Mouse (Mus musculus): ENCODE data around the gene Calcoco1.
"Not testable (repeated sequence)": the region's sequence is repeated elsewhere in the genome, so short reads cannot be mapped to it uniquely, and the experiment has no call there.

Gene Calcoco1

DNA sequence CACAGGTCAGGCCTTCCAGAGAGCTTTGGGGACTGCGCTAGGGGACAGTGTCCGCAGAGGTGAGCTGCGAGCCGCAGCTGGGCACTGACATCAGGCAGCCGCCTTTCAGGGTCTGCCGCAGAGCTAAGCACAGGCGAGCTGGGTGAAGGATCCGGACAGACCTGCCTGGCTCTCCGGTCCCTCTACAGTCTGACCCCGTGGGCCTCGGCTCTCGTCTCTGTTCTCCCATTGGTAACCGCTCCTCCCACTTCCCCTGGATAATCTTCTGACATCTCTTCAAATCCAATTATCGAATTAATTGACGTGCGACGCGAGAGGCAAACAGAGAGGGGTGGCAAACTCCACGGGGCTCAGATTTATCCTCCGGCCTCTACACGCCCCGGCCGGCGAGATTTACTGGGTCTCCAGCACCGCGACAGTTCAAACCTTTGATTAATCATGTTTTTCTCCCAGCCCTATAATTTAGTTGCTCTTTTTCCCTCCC lies 29.6 kb downstream of the Calcoco1 start:
- no peak for DNase-seq (ENCODE audit: low spot score)

DNA sequence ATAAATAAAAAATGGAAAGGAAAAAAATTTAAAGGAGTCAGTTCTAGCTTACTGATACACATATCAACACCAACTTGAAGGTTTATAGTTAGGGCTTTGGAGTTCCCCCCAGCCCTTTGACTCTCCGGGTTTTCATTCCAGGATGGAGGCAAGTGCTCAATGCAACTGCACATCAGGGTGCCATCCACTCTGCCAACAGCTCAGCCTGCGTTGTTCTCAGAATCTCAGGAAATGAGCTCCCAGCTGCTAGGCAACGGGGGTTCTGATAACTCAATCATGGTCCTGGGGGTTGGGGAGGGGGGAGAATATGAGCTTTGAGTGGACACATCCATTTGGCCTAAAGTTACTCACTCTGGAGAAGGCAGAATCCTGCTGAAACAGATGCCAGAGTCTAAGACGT lies 36.2 kb downstream of the Calcoco1 start:
- DNase-seq (ENCODE audit: low spot score) = no peak

DNA sequence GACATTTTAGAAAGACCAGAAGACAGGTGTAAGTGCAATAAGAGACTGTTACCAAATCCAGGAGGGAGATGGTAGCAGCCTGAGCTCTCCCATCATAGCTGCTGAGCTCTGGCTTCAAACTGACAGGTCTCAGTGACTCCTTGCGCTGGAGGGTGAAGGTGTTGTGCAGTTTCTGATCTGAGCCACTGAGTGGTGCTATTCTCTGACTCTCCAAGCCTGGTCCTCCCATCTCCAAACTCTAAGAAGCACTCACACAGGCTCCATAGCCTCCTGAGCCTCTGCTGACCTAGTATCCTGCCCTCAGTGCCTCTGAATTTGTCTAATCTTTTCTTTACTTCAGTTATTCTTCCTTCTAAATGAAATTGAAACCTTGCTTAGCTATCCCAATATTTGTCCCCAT lies 38.3 kb downstream of the Calcoco1 start:
- no peak for DNase-seq (ENCODE audit: low spot score)

DNA sequence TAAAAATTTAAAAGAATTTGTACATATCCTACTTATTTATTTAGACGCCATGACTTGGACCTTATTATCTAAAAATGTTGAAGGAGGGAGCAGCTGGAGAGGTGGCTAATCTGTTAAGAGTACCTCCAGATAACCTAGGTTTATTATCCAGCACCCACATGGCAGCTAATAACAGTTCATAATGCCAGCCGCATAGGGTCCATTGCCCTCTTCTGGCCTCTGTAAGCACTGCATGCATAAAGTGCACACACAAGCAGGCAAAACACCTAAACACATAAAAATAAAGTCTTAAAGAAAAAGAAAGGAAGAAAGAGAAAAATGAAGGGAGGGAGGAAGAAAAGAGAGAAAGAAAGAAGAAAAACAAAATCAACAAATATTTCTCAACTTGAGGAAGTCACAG lies 45.6 kb downstream of the Calcoco1 start:
- no peak for DNase-seq (ENCODE audit: low spot score)

DNA sequence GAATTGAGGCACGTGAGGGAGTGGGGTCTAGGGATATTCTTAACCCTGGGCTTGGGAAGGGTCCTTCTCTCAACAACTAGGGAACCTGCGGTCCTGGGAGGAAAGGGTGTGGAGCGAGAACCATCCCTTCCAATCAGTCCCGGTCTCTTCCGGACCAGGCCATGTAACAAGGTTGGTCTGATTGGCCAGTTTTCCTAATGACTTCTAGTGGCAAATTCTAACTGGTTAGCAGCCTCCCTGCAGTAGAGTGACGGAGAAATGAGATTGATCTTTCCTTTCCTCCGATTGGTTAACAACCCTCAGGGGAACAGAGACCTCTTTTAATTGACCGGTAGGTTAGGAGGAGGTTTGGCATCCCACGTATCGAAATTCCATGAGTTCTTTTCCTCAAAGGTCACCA lies 48.4 kb downstream of the Calcoco1 start:
- DNase-seq (ENCODE audit: low spot score) = peak; percentile 52

DNA sequence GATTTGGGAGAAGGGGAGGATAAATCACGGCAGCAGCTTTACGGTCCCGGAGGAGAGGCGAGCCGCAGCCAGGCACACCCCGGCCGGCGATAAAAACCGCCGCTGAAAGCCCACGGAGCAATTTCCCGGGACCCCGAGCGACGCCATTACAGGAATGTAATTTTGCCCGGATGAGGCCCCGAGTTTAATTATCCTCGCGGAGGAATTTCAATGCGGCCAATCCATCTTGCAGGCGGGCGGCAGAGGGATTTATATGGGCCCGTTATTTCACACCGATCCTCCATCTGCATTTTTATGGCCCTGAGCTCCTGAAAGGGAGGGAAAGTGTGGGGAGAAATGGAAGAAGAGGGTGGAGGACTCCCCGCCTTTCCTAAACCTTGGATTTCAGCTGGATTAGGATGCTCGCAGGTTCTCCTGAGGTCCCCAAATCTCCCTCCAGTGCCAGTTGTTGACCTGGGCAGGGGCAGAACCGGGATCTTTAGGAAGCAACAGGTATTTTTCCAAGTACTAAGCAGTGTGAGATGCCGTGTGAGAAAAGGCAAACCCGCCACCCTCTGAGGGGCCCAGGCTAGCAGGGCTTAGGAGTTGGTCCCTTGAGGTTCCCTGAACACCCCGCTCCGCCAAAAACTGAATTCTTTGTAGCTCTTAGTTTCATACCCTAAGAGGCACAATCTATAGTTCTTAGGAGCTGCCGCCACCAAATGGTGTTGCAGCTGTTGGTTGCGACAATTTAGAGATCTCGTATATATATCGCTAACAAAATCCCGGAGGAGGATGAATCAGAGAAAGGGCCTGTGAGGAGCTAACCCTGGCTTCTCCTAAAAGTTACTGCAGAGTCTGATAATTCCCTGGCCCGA lies 49.5 kb downstream of the Calcoco1 start, which contains the start of gene Atp5g2:
TSS of gene Atp5g2 (minus strand) at position 138 of the 857 bp plus-strand sequence.
- peak; percentile 53 for DNase-seq (ENCODE audit: low spot score)

DNA sequence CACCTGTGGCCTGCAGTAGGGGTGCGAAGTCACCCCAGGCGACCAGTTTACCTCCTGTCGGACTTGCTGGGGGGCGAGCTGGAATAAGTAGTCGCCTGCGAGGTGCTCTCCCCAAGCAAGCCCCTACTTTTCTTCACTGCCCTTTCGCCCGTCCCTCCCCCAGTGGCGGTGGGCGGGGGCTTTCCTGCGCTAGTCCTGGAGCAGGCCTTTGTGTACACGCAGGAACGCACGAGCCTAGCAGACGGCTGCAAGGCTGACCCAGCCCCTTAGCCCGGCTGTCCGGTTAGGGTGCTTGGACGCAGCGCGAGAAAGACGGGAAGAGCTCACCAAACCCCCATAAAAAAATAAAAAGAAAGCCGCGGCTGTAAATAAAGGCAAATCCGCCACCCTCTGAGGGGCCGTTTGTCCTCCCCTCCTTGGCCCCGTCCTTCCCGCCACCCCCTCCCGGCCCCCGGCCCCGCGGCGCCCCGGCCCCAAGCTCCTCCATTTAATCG lies 50.2 kb downstream of the Calcoco1 start:
- peak; percentile 89 for DNase-seq (ENCODE audit: low spot score)

DNA sequence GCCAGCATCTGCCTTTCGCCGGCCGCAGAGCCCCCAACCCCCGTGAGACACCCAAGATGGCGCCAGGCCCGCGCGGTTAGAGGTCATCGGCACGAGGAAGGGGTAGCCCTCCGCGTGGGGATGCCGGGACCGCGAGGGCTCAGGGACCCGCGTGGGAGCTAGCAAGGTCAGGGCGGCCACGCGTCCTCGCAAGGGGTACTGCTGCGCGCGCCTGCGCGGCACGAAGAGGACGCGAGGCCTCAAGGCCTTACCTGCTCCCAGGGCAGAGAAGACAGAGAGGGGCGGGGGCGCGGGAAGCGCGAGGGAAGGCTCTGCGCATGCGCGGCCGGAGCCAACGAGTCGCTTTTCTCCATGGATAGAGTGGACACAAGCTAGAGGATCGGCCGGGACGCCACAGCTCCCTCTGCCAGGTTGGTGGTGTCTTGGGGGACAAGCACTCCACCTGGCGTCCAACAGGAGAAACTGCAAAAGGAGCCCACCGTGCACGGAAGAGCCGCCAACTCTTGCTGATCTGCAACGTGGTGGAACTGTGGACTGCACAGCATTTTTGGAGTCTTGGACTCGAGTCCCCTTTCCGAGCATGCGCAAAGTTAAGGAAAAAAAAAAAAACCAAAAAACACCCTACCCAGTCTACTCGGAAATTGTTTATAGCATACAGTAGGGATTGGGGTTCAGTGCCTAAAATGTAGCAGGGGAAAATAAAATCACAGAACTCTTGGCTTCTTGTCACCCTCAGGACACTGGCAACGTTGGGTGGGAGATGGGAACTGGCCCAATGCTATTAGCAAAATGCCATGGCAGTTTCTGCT lies 51.0 kb downstream of the Calcoco1 start:
- peak; percentile 97 for DNase-seq (ENCODE audit: low spot score)

DNA sequence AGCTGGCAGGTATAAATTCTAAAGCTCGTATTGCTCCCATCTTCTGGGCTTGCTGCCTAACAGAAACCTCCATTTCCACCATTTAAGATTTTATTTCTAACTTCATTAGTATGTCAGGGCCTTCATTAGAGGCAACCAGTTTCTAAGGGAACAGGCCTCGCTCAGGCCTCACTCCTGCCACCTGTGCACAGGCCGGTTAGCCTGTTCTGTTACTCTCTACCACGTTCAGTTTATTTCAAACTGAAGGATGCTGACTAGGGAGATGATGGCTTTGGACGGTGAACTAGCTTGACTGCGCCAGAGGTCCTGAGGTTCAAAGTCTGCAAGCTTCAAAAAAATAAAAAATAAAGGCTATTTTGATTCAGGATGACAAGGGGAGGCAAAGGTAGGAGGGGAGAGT lies 51.7 kb downstream of the Calcoco1 start:
- no peak for DNase-seq (ENCODE audit: low spot score)

DNA sequence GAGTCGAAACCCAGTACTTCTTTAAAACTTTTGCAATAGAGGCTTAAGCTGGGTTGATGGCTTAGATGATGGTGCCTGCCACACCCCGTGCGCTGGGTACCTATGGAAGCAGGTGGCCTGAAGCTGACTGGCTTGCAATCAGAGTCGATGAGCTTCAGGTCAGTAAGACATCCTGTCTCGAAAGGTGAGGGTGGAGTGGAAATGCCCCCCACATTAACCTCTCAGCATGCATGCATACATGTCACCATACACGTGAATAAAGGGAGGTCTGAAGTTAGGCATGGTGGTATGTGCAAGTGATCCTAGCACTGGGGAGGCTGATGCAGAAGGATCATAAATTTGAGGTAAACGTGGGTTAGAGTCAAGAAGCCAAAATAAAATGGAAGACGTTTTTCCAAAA lies 52.4 kb downstream of the Calcoco1 start:
- no peak for DNase-seq (ENCODE audit: low spot score)

DNA sequence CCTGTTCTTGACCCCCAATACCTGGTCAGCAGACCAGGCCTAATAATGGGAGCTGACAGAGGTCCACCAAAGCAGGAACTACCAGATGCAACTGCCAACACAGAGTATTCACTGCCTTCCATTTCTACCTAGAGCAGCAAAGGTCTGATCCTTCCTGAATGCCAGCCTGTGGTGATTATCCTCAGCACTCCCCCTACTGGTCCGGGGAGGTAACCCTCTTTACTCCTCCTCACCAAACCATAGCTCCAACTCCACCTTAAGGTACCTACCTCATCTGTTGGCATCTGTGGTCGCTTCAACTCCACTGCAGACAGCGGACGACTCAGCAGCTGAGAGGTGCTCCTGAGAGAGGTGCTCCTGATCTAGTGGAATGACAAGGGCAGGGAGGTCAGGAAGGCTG lies 56.5 kb downstream of the Calcoco1 start:
- DNase-seq (ENCODE audit: low spot score) = peak; percentile 25

DNA sequence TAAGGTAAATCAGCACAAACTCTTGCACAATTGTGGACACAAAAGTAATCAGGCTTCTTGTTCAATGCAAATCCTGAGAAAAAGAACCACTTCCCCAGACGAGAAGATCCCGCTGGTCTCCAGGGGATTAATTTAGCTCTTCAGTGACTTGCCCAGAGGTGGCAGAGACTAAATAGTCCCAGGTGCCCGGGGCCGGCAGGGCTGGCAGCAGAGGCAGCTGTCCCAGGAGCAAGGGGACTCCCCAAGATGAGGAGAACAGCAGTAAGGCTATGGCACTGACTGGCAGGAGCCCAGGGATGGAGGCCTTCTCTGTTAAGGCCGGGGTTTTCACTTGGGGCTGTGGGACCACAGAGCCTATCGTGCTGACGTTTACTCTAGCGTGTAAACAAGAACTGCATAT lies 58.2 kb downstream of the Calcoco1 start:
- no peak for DNase-seq (ENCODE audit: low spot score)

DNA sequence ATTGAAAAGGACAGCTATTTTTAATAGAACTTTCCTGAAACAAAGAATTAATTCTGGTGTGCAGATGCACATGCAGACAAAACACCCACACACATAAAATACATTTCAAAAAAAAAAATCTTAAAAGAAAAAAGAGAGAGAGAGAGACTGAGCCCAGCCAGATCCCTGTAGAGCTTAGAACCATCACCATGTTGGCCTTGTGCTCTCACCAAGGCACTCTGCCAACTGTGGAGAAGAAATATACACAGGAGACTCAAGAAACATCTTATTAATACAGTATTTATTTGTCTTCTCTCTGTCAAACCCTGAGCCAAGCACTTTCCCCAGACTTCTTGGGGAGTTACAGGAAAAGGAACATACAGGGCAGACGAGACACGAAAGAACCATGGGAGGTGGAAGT lies 59.4 kb downstream of the Calcoco1 start:
- not testable (repeated sequence) for DNase-seq (ENCODE audit: low spot score)

DNA sequence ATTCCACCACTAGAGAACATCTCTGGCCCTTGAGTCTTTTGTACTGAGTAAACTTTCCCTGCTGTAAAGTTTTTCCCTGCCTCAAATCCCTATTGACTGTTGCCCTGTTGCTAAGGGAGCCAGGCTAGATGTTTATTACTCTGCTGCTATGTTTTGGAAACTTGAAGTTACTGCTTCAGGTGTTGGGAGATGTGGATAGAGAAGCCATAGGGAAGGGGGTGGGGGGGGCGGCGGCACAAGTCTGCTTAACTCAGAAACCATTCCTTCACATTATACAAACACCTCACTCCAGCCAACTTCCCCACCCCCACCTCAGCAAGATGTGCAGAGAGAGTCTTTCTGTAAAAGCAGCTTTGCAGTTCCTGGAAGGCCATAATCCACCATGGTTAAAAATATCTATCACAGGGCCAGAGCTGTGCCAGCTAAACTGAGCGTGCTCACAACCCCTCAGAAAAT lies 64.0 kb downstream of the Calcoco1 start:
- no peak for DNase-seq (ENCODE audit: low spot score)
